Mouse (Mus musculus): ENCODE data around the gene Siae.

Gene Siae

DNA sequence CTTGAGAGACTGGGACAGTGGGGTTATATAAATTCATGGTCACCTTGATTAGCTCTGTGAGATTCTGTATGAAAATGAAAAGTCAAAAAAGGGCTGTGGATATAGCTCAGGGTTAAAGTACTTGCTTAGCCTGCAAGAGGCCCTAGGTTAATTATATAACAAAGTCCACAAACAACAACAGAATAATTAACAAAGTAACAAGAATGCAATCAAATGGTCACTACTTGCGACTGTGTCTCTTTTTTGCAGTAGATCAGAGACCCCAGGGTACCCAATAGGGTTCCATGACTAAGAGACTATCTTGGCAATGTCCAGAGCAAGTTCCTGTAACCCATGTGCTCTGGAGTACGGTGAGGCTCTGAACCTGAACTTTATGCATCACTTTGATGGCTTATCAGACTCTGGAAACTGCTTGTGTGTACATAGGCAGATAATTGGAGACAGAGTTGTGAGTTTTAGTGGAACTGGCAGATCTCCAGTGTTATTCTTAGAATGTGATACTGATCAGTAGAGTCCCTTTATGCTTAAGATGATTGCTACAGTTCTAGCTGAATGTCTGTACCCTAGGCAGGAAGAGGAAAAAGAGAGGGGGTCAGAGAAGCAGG is 13.8 kb downstream of the Siae start:
- no peak for DNase-seq (ENCODE audit: extremely low read depth, low read depth, low spot score)

DNA sequence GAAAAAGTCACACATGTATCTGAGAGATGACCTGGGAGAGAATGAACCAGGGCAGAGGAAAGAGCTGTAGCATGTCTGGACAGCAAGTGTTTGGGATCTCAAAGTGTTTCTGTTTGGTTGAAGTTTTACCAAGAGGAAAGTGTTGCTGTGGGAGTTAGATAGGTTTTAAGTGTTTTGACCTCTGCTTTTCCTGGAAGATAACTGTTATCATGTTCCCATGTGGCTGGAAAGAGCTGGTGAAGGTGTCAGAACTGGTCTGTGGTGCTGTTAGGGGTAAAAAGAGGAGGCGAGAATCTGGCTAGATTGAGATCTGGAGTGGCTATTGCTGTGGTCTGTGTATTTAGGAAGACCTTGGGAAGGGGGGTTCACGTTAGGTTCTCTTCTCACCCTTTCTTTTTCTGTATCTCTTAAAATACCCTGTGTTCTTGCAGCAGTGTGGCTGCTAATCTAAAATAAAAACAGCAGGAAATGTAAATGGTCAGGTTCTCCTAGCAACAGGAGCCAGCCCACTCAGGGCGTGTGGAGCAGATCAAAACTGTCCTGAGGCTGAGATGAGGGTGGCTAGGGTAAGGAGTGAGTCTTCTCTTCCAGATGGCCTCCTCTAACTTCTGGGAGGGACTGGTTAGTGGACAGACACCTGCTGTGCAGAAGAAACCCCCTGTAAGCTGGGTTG is 16.8 kb downstream of the Siae start:
- no peak for DNase-seq (ENCODE audit: extremely low read depth, low read depth, low spot score)

DNA sequence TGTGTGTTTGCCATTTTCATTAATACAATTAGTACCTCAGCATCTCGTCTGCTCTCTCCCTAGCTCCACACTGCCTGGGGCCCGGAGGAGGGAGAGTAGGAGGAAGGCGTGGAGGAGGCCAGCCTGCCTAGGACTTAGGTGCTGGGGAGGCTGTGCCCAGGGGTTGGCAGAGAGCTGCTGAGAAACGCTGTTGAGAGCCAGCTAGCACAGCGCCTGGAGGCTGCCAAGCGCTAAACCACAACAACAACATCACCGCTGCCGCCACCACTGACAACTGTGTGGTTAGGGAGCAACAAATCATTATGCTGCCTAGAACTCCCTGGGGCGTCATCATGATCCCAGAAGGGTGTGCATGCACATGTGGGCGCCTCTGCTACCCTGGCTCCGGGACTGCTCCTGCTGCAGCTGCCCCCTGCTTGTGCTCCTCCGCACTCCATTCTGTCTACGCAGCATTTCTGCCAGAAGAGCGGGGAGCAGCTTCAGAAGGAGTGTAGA is 21.0 kb downstream of the Siae start:
- peak; percentile 42 for DNase-seq (ENCODE audit: extremely low read depth, low read depth, low spot score)

DNA sequence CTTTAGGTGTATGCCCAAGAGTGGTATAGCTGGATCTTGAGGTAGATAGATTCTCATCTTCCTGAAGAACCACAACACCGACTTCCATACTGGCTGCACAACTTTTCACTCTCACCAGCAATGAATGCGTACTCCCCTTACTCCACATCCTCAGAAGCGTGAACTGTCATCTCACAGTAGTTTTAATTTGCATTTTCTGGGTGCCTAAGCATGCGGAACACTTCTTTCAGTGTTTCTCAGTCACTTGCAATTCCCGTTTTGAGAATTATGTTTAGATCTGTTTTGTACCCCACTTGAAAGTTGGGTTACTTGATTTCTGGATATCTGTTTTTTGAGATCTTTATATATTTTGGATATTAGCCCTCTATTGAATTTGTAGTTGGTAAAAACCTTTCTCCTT is 28.1 kb downstream of the Siae start:
- no peak for DNase-seq (ENCODE audit: extremely low read depth, low read depth, low spot score)

GRCm38 (mm10) chr9:37586718-37587117 is 31.2 kb downstream of the Siae start:
- DNase-seq (ENCODE audit: extremely low read depth, low read depth, low spot score), result no peak

GRCm38 (mm10) chr9:37590381-37590780 is 34.9 kb downstream of the Siae start:
- DNase-seq (ENCODE audit: extremely low read depth, low read depth, low spot score), result no peak

- DNase-seq (ENCODE audit: extremely low read depth, low read depth, low spot score), result no peak
These were observed 36.5 kb downstream of the Siae start for GRCm38 (mm10) chr9:37592025-37592424.

DNA sequence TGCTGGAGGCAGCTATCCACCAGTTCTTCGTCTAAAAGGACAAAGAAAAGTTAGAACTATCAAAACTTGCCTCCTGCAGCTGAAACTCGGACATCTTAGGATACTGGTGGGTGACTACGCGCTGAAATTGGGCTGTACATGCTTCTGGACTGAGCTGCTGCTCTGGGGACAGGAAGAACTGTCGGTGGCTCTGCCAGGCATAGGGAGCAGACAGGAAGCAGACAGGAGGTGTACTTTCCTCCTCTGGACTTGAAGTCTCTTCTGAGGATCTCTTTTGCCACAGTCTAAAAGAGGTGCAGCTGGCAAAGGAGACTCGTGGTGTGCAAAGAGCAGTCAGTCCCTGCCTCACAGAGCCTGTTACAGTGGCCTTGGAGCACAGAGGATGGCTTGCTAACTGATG is 37.1 kb downstream of the Siae start:
- no peak for DNase-seq (ENCODE audit: extremely low read depth, low read depth, low spot score)

- no peak for DNase-seq (ENCODE audit: extremely low read depth, low read depth, low spot score)
These were observed 38.2 kb downstream of the Siae start for GRCm38 (mm10) chr9:37593690-37594089.

DNA sequence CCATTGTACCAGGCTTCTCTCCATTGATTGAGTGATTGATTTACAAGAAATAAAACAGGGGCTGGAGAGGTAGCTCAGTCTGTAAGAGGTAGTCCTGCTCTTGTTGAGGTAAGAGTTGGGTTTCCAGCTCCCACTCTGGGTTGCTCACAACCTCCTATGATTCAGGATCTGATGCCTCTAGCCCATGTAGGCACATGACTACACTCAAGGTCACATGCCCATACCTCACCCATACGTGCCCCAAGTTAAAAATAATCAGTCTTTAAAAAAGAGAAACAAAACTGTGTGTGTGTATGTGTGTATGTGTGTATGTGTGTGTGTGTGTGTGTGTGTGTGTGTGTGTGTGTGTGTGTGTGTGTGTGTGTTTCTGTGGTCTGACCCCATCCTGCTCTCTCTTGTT is 40.1 kb downstream of the Siae start:
- no peak for DNase-seq (ENCODE audit: extremely low read depth, low read depth, low spot score)

DNA sequence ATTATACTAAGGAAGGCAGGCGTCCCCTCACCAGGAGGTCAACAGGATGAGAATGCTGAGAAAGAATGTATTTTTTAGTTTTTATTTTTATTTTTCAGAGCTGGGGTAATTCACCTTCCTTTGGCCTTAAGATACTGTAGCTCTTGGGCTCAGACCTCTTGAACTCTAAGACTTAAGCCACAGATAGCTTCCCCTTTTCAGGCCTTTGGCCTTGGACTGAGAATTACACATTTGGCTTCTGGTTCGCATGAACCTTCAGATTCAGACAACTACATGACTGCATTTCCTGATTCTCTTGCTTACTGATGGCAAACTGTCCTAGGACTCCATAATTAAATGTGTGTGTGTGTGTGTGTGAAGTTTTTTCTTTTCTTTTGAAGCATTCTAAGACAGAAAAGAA is 43.1 kb downstream of the Siae start:
- no peak for DNase-seq (ENCODE audit: extremely low read depth, low read depth, low spot score)

DNA sequence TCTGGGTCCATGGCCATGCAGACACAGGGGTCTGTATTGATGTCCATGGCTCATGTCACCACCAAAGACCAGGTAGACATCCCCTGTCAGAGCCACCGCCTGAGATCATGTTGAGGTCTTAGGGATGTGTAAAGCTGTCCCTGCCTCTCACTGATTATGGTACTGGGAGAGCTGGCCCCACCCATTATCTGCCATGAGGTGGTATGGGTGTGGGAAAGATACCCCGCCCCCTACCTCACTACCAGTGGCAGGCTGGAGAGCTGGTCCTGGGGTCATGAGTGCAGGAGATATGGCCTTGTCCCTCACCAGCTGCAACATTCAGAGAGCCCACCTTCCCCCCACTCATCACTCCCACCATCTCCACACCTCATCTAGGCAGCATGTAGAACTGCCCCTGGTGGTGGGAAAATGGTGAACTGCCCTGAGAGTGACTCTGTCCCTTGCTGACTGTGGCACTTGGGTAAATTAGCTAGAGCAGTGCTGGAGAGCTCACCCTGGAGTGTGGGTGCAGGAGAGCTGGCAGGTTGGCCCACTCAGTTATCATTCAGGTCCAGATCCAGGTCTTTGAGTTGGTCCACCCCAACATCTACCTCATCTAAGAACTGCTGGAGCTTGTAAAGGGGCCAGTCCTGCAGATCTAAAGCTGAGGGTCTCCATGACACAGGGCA is 45.2 kb downstream of the Siae start:
- no peak for DNase-seq (ENCODE audit: extremely low read depth, low read depth, low spot score)

DNA sequence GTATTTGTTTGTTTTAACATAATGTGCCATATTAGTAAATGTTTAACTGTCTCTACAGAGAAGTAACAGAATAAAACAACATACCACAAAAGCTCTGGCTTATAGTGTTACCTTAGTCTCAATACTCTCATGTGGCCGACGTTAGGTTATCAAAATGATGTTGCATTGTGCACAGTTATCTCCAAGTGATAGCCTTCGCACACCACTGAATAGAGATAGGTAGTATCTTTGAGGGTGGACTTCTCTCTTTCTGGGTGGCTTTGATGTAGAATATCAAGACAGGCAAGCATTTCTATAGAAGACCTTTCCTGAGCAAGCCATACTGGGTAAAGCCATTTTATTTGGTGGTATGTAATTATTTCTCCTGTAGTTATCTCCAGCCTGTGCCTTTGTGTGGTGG is 49.6 kb downstream of the Siae start:
- DNase-seq (ENCODE audit: extremely low read depth, low read depth, low spot score), result no peak

GRCm38 (mm10) chr9:37609558-37609957 is 54.1 kb downstream of the Siae start:
- DNase-seq (ENCODE audit: extremely low read depth, low read depth, low spot score), result no peak

GRCm38 (mm10) chr9:37613182-37613910 is 57.8 kb downstream of the Siae start, which contains the start of gene Spa17:
Gene Spa17 (minus strand): TSS chr9:37613722.
- DNase-seq (ENCODE audit: extremely low read depth, low read depth, low spot score), result peak; percentile 30

- DNase-seq (ENCODE audit: extremely low read depth, low read depth, low spot score), result no peak
These were observed 58.4 kb downstream of the Siae start for GRCm38 (mm10) chr9:37613911-37614280.

GRCm38 (mm10) chr9:37614316-37614715 is 58.8 kb downstream of the Siae start:
- DNase-seq (ENCODE audit: extremely low read depth, low read depth, low spot score), result no peak

DNA sequence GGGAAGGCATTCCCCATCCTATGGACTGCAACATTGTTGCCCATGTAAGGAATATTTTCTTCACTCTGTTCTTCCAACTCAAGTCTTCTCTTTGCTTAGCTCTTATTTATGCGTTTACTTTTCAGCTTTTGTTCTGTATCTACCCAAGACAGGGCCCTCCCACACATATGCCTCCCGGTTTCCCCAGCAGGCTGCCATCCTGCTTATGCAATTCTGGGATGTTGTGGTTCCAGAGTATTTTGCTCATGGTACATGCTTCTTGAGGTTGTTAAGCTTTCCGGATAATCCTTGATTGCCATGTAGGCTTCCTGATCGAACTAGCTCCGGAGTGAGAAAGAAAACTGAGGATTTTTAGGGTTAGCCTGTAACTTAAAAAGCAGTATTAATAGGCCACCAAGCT is 59.7 kb downstream of the Siae start:
- DNase-seq (ENCODE audit: extremely low read depth, low read depth, low spot score), result no peak

DNA sequence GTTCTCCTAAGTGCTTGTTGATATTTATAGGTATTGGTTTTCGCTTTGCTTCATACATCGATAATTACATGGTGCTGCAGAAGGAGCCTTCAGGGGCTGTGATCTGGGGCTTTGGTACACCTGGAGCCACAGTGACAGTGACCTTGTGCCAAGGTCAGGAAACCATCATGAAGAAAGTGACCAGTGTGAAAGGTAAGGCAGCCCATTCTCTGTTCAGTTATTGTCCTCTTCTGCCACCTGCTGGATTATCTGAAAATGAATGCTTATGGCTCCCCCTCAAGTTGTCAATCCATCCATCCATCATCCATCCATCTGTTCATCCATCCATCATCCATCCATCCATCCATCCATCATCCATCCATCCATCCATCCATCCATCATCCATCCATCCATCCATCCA is 61.3 kb downstream of the Siae start:
- DNase-seq (ENCODE audit: extremely low read depth, low read depth, low spot score), result no peak

- no peak for DNase-seq (ENCODE audit: extremely low read depth, low read depth, low spot score)
These were observed 65.8 kb downstream of the Siae start for GRCm38 (mm10) chr9:37621290-37621689.

DNA sequence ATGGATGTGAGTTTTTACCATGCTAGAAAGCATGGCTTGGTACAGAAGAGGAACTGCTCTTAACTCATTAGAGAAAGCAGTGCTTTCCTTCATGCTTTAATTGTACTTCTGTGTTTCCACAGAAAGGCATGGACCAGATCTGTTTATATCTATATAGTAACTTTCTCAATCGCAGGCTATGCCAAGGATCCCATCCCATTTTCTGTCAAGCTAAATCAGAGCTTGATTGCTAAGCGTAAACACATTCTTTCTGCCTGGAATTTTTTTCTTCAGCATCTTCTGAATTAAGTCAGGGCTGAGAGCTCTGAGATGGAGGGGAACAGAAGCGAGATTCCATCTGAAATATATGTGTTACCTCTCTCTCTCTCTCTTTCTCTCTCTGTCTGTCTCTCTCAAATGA is 68.5 kb downstream of the Siae start:
- no peak for DNase-seq (ENCODE audit: extremely low read depth, low read depth, low spot score)

- DNase-seq (ENCODE audit: extremely low read depth, low read depth, low spot score), result no peak
These were observed 69.0 kb downstream of the Siae start for GRCm38 (mm10) chr9:37624502-37624901.

Measured in fat pad, adult 2 months (tissue).